Mouse (Mus musculus) heart, postnatal 0 days (tissue): ENCODE data around the gene Bend3.

Experiments used
- CTCF ChIP-seq: IDR thresholded peaks from 2 replicates; pipeline ENCODE4 v1.5.1; 2016; ENCODE audit warnings: antibody characterized with exemption, control low read depth, low read depth
- EP300 ChIP-seq: IDR thresholded peaks from 2 replicates; pipeline ENCODE4 v1.6.1; 2016; ENCODE audit warnings: antibody characterized with exemption, low read depth

DNA sequence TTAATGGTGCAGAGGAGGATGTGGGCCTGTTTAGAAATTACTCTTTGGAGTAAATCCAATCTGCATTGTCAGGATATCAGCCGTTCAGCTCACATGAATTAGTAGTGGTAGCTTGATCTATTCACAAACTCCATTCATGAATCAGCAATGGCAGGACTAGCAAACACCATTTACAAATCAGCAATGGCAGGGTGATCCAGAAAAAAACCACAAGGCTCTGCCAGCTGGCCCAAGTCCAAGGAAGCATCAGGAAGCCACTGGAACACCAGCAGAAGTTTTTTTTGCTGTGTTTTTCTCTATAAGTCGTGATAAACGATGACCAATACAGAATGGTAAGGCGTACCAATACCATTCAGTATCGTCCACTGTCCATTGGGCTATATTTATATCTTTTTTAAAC is 48.0 kb upstream of the Bend3 start:
- TF ChIP-seq CTCF (no peak), EP300 (no peak)
